Mouse (Mus musculus) erythroblast, embryonic 14.5 days (primary cell): ENCODE results near the gene Podn.

Source experiments
- GATA1 ChIP-seq: IDR thresholded peaks from 2 replicates; pipeline ENCODE4 v1.6.1; 2012; ENCODE audit warnings: low read length, inconsistent platforms, mixed read lengths
- TAL1 ChIP-seq: IDR thresholded peaks from 3 replicates; pipeline ENCODE4 v1.6.1; 2012; ENCODE audit warnings: low read length, inconsistent platforms, mixed read lengths

DNA sequence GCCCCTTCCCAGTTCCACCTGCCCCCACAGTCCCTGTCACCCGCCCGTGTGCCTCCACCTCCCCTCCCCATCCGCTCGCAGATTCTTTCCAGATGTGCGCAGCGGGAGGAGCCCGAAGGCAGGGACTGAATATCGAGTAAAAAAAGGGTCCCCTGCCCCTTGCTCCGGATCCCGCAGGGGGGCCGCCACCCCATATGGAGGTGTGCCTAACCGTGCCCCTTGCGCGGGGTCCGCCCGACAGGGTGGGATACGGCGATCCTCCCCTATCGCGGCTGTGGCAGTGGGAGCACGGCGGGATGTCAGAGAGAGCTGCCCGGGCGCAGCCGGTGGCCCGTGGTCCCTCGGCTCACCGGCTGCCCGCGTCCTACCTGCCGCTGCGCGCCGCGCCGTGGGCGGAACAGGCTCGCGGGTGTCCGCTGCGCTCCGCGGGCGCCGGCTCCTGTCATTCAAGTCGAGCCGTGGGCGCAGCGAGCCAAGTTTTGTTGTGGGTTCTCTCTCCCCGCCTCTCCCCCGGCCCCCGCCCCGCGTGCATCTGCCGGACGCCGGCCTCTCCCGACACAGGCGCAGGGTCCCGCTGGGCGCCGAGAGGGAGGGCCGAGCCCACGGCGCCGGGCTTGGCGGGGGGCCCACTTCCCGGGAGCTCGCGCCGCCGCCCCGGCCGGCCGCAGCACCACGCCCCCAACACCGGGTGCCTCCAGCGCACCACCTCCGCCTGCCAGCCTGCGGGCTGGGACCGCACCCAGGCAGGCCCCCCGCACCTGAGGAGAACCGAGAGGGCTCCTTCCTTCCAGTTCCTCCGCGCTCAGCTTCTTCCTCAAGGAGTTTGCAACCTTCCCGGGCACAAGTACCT, 64.5 kb downstream of the Podn start:
- TF ChIP-seq TAL1 (no peak), GATA1 (no peak)
